Mouse (Mus musculus) erythroblast, embryonic 14.5 days (primary cell): ENCODE results near the gene Tmem248. TPM values are rescaled to one million over a fixed set of nuclear protein-coding genes. Genes with fewer than 3 reads are reported as not detected.

Source experiments
- H3K27me3 ChIP-seq: 2 replicates; pipeline ENCODE4 v1.6.1; 2012; ENCODE audit warnings: inconsistent platforms; ENCODE audit not compliant: control insufficient read depth
- H3K36me3 ChIP-seq: 2 replicates; pipeline ENCODE4 v1.6.1; 2012; ENCODE audit warnings: mild to moderate bottlenecking, inconsistent platforms; ENCODE audit not compliant: control insufficient read depth
- H3K4me1 ChIP-seq: 2 replicates; pipeline ENCODE4 v1.6.1; 2012; ENCODE audit warnings: inconsistent platforms; ENCODE audit not compliant: control insufficient read depth
- H3K4me3 ChIP-seq: replicated peaks from 2 replicates; pipeline ENCODE3; 2012; ENCODE audit warnings: moderate library complexity, mild to moderate bottlenecking, inconsistent platforms
- H3K9me3 ChIP-seq: 2 replicates; pipeline ENCODE4 v1.6.1; 2012; ENCODE audit warnings: low read length, inconsistent platforms, mixed read lengths; ENCODE audit not compliant: control insufficient read depth
- GATA1 ChIP-seq: IDR thresholded peaks from 2 replicates; pipeline ENCODE4 v1.6.1; 2012; ENCODE audit warnings: low read length, inconsistent platforms, mixed read lengths
- TAL1 ChIP-seq: IDR thresholded peaks from 3 replicates; pipeline ENCODE4 v1.6.1; 2012; ENCODE audit warnings: low read length, inconsistent platforms, mixed read lengths
- polyA plus RNA-seq: library from polyadenylated mRNA; stranded (reverse); fragments of >175 nt; gene quantifications from 2 replicates; pipeline ENCODE4 v1.2.3, GENCODE M21; 2012

Gene Tmem248
- 6.8 and 7.8 TPM in 2 replicates for polyA plus RNA-seq

DNA sequence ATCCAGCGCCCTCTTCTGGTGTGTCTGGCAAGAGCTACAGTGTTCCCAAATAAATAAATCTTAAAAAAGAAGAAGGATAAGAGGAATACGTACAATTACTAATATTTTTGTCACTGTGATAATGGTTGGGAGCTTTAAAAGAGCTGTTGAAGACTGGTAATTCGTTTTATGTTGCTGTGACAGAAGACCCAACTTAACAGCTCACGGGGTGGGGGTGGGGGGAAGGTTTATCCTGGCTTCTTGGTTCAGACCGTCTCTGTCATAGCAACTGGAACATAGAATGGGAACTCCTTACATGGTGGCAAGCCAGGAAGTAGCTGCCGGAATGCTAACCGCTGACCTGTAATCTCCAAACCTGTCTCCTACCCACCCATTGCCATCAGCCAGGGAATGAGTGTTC, at the start of gene Tmem248:
Gene Tmem248 (plus strand): TSS at position 301 of the 400 bp plus-strand sequence.
- Histone ChIP-seq H3K4me3 (no peak within 1 kb of the TSS), H3K27me3 (no peaks in the 10 kb centered on the region), H3K4me1 (peaks cover 11% of the 10 kb centered on the region), H3K9me3 (peaks cover 5% of the 10 kb centered on the region; the same call in 1 of the 2 replicates), H3K36me3 (peaks cover 41% of the 10 kb centered on the region)
- TF ChIP-seq GATA1 (no peak), TAL1 (no peak)

DNA sequence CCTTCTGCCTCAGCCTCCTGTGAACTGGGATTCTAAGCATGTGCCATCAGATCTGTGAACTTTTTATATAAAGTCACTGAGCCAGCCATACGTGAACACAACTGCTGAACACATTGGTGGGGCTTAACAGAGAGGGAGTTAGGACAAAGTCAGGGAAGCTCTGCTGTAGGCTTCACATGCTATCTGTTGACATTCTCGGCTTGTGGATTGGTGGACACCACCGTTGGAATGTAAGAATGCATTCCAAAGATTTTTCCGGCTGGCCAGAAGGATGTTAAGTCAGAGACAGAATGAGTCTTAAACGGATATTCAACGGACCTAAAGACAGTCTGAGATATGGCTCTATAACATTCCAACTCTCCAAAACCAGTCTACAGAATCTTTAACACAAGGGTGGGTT, 47.8 kb upstream of the Tmem248 start:
- peaks cover 12% of the 10 kb centered on the region for H3K36me3 ChIP-seq
- H3K4me1 ChIP-seq: peaks cover 84% of the 10 kb centered on the region
- no peaks in the 10 kb centered on the region for H3K27me3 ChIP-seq
- H3K9me3 ChIP-seq: no peaks in the 10 kb centered on the region
- H3K4me3 ChIP-seq: no peak overlapping the region
- no peak for TF ChIP-seq GATA1
- no peak for TF ChIP-seq TAL1

DNA sequence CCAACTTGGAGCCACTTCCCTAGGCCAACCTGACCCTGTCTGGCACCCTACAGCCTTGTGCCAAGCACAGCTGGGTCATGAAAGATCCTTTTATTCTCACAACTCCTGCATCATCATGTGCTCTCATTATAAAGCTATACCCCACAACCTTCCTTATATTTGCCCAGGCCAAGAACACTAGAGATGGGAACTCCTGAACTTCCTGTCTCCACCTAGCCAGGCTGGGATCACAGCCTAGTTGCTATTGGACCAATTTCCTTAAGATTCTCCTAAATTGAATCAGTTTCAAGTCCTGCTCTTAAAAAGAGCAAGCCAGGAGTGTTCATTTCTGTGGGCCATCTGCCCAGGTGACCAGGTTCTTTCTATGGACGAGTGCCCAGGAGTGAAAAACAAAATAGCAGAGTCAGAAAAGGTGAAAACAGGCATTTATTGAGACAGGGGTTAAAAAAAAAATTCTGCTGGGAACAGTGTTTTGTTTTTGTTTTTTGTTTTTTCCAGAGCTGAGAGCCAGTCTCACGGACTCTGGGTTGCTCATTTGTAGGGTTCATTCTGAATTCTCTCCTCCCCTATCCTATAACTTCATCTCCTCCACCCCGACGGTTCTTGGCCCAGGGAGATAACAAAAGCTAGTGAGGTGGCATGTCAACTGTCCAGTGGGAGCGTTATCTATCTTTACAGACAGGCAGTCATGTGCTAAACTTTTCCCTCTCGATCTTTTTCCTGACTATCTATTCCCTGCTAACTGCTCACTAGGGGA, 46.0 kb upstream of the Tmem248 start:
- Histone ChIP-seq H3K4me1 (peaks cover 84% of the 10 kb centered on the region), H3K4me3 (peak overlapping the region; percentile 98), H3K36me3 (peaks cover 27% of the 10 kb centered on the region), H3K27me3 (no peaks in the 10 kb centered on the region), H3K9me3 (no peaks in the 10 kb centered on the region)
- TF ChIP-seq GATA1: peak; percentile 96
- TF ChIP-seq TAL1: peak; percentile 79

DNA sequence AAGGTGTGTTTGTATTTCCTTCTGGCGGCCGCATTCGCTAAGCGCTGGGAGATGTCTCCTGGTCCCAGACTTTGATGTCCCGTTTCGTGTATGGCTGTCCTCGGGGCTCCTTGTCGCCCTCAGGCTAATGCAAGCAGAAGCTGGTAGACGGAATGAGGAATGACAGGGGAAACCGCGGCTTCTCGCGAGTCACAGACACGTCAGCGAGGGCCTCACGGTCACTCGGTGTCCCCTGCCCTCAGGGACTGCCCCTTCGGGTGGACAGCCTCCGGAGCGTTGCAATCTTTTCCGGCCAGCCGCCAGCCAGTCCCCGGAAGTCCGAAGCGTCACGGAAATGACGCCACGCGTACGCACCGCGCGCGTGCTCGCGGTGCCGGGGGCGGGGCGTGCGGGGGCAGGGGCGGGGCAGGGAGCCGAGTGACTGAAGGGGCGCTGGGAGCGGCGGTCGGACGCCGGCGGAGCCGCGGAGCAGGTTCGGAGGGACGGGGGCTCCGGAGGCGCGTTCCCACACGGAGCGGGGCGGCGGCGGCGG, 45.4 kb upstream of the Tmem248 start, which contains the start of gene Rabgef1:
Gene Rabgef1 (plus strand): TSS at position 376 of the 532 bp plus-strand sequence.
- Histone ChIP-seq H3K4me1 (peaks cover 83% of the 10 kb centered on the region), H3K27me3 (no peaks in the 10 kb centered on the region)

DNA sequence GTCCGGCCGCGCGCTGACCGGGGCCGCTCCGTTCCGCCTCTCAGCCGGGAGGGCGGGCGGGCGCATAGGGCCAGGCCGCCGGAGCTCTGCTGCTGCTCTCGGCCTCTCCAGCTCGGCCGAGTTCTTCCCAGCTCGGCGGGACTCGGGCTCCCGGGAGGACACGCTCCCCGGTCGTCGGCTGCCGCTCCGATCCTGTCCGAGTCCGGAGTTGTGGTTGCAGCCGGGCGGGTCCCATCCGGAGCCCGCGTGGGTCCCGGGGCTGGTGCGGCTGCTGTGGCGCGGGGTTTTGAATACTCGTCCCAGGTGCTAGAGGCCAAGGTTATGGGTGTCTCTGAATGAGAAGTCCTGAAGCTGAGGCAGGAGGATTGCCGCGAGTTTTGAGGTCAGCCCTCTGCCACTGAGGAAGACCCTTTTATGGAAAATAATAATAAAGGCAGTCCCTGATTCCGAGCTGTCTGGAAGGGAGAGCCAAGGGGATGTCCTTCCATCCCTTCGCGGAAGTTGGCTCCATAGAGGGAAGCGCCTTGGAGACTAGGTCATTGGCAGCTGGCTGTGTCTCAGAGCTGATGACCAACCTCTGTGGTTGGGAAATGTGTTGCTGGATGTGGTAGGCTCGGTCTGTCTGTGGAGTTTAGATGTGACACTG, 44.8 kb upstream of the Tmem248 start:
- no peak for TF ChIP-seq GATA1
- TF ChIP-seq TAL1: no peak
- H3K27me3 ChIP-seq: no peaks in the 10 kb centered on the region
- H3K4me1 ChIP-seq: peaks cover 81% of the 10 kb centered on the region
- H3K4me3 ChIP-seq: peak overlapping the region; percentile 98
- peaks cover 35% of the 10 kb centered on the region for H3K36me3 ChIP-seq
- no peaks in the 10 kb centered on the region for H3K9me3 ChIP-seq

More for the DNA sequence above, 45.4 kb upstream of the Tmem248 start, which contains the start of gene Rabgef1:
- Histone ChIP-seq H3K4me3 (peak within 1 kb of the TSS; percentile 98), H3K36me3 (peaks cover 33% of the 10 kb centered on the region), H3K9me3 (no peaks in the 10 kb centered on the region)
- TF ChIP-seq GATA1 (no peak), TAL1 (no peak; the same call in 2 of the 3 replicates)

DNA sequence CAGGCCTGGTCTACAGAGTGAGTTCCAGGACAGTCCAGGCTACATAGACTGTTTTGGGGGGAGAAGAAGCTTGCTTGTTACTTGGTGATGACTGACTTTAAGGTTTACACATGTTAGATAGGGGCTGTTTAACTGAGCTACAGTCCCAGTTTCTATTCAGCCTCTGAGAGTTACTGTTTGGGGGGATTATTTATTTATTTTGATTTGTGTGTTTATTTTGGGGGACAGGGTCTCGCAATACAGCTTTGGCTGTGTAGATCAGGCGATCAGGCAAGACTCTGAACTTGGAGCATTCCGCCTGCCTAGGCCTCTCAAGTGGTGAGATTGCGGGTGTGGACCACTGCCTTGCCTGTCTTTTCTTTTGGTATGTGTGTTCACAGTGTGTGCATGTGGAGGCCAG, 43.9 kb upstream of the Tmem248 start:
- Histone ChIP-seq H3K9me3 (no peaks in the 10 kb centered on the region), H3K4me3 (peak overlapping the region; percentile 98), H3K27me3 (no peaks in the 10 kb centered on the region), H3K36me3 (peaks cover 41% of the 10 kb centered on the region), H3K4me1 (peaks cover 81% of the 10 kb centered on the region)
- TF ChIP-seq GATA1 (no peak), TAL1 (no peak)

DNA sequence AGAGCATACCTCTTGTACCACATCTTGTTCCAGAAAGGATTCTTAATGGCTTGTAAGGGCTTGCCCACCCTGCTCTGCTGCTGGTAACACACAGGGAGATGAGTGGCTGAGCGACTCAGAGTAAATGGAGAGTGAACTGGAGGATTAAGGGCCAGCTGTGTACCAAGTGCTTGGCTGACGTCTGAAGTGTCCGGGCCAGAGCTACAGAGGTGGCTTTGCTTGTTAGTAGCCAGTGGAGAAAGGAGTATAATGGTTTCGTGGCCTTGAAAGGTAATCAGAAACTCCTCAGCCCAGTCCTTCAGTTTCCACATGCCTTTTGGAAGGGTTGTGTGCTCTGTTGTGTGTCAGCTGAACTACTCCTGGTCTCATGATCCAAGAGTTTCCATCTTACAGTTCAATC, 39.0 kb upstream of the Tmem248 start:
- Histone ChIP-seq H3K4me3 (no peak overlapping the region), H3K9me3 (no peaks in the 10 kb centered on the region), H3K27me3 (no peaks in the 10 kb centered on the region), H3K4me1 (peaks cover 73% of the 10 kb centered on the region), H3K36me3 (peaks cover 56% of the 10 kb centered on the region)
- no peak for TF ChIP-seq TAL1
- no peak for TF ChIP-seq GATA1

DNA sequence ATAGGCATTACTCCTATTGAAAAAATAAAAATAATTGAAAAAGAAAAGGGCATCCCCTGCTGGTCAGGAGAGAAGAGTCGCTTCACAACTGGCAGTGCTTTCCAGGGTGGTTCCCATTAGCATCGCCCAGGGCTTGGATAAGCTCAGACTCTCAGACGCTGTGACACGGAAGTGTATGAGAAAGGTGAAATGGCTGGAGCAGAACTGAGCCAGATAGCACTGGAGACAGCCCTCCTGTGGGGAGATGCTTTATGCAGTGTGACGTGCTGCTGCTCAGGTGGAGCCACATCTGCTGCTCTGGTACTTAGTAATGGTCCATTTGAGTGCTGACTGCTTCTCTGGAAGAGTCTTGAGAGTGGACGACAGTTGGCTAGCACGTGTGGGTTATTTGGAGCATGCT, 36.5 kb upstream of the Tmem248 start:
- no peak for TF ChIP-seq GATA1
- TF ChIP-seq TAL1: no peak
- H3K9me3 ChIP-seq: no peaks in the 10 kb centered on the region
- H3K27me3 ChIP-seq: no peaks in the 10 kb centered on the region
- H3K4me3 ChIP-seq: no peak overlapping the region
- peaks cover 70% of the 10 kb centered on the region for H3K4me1 ChIP-seq
- H3K36me3 ChIP-seq: peaks cover 62% of the 10 kb centered on the region
